Mouse (Mus musculus): ENCODE results near the gene Npffr2. TPM values are rescaled to one million over a fixed set of nuclear protein-coding genes. Genes with fewer than 3 reads are reported as not detected.
"Not testable (repeated sequence)": the region's sequence is repeated elsewhere in the genome, so short reads cannot be mapped to it uniquely, and the experiment has no call there.

Npffr2 gene
- polyA plus RNA-seq (2012; rRNA removed), result 0.59 TPM in 1 of 2 replicates, not detected in the other

GRCm38 (mm10) chr5:89526878-89527578 is at the start of gene Npffr2:
Gene Npffr2, plus strand, starts transcription at chr5:89527429.
- 8% methylated on average over 23 of the region's 23 CpGs for WGBS
- no peaks in the 10 kb centered on the region for H3K4me1 ChIP-seq (ENCODE audit: control insufficient read depth, insufficient read depth, low read length)
- H3K4me3 ChIP-seq (replicated peaks; ENCODE audit: extremely low read depth, low read depth, low read length), result no peak within 1 kb of the TSS
- DNase-seq, result peak; percentile 26
- no peak for TF ChIP-seq POLR2A (IDR thresholded peaks at IDR 0.05; ENCODE audit: borderline replicate concordance, extremely low read depth, low read depth, low read length)

- no peak for TF ChIP-seq CTCF (IDR thresholded peaks at IDR 0.05; ENCODE audit: insufficient read depth, low read length)
- Histone ChIP-seq H3K4me1 (ENCODE audit: control insufficient read depth, insufficient read depth, low read length) (no peaks in the 10 kb centered on the region), H3K4me3 (replicated peaks; ENCODE audit: extremely low read depth, low read depth, low read length) (no peak overlapping the region)
- DNase-seq, result no peak
- WGBS, result 76% methylated on average over 1 of the region's 1 CpGs
These were observed 34.7 kb upstream of the Npffr2 start for GRCm38 (mm10) chr5:89492560-89492959.

- peak; percentile 52 for DNase-seq
- WGBS, result 57% methylated on average over 6 of the region's 6 CpGs
- TF ChIP-seq POLR2A (IDR thresholded peaks at IDR 0.05; ENCODE audit: borderline replicate concordance, extremely low read depth, low read depth, low read length) (no peak), CTCF (IDR thresholded peaks at IDR 0.05; ENCODE audit: insufficient read depth, low read length) (peak; percentile 30)
These were observed 27.0 kb upstream of the Npffr2 start for GRCm38 (mm10) chr5:89500182-89500581.

GRCm38 (mm10) chr5:89518641-89519040 is 8.6 kb upstream of the Npffr2 start:
- 85% methylated on average over 4 of the region's 4 CpGs for WGBS
- TF ChIP-seq CTCF (IDR thresholded peaks at IDR 0.05; ENCODE audit: insufficient read depth, low read length), result no peak
- TF ChIP-seq POLR2A (IDR thresholded peaks at IDR 0.05; ENCODE audit: borderline replicate concordance, extremely low read depth, low read depth, low read length), result no peak
- no peak overlapping the region for H3K4me3 ChIP-seq (replicated peaks; ENCODE audit: extremely low read depth, low read depth, low read length)
- H3K4me1 ChIP-seq (ENCODE audit: control insufficient read depth, insufficient read depth, low read length), result no peaks in the 10 kb centered on the region
- DNase-seq, result no peak

More at GRCm38 (mm10) chr5:89500182-89500581, 27.0 kb upstream of the Npffr2 start:
- Histone ChIP-seq H3K4me3 (replicated peaks; ENCODE audit: extremely low read depth, low read depth, low read length) (no peak overlapping the region), H3K4me1 (ENCODE audit: control insufficient read depth, insufficient read depth, low read length) (no peaks in the 10 kb centered on the region)

- 7% methylated on average over 14 of the region's 14 CpGs for WGBS
- no peak for DNase-seq
- no peak overlapping the region for H3K4me3 ChIP-seq (replicated peaks; ENCODE audit: extremely low read depth, low read depth, low read length)
- no peak for TF ChIP-seq CTCF (IDR thresholded peaks at IDR 0.05; ENCODE audit: insufficient read depth, low read length)
- no peak for TF ChIP-seq POLR2A (IDR thresholded peaks at IDR 0.05; ENCODE audit: borderline replicate concordance, extremely low read depth, low read depth, low read length)
- no peaks in the 10 kb centered on the region for H3K4me1 ChIP-seq (ENCODE audit: control insufficient read depth, insufficient read depth, low read length)
These were observed 949 bp upstream of the Npffr2 start for GRCm38 (mm10) chr5:89526181-89526778.

GRCm38 (mm10) chr5:89528951-89529350 is 1.7 kb downstream of the Npffr2 start:
- TF ChIP-seq CTCF (IDR thresholded peaks at IDR 0.05; ENCODE audit: insufficient read depth, low read length) (no peak), POLR2A (IDR thresholded peaks at IDR 0.05; ENCODE audit: borderline replicate concordance, extremely low read depth, low read depth, low read length) (no peak)
- DNase-seq, result no peak
- no peak overlapping the region for H3K4me3 ChIP-seq (replicated peaks; ENCODE audit: extremely low read depth, low read depth, low read length)
- 44% methylated on average over 4 of the region's 4 CpGs for WGBS
- H3K4me1 ChIP-seq (ENCODE audit: control insufficient read depth, insufficient read depth, low read length), result no peaks in the 10 kb centered on the region

- no peak for TF ChIP-seq POLR2A (IDR thresholded peaks at IDR 0.05; ENCODE audit: borderline replicate concordance, extremely low read depth, low read depth, low read length)
- TF ChIP-seq CTCF (IDR thresholded peaks at IDR 0.05; ENCODE audit: insufficient read depth, low read length), result no peak
- DNase-seq, result no peak
- WGBS, result 52% methylated on average over 2 of the region's 2 CpGs
- Histone ChIP-seq H3K4me1 (ENCODE audit: control insufficient read depth, insufficient read depth, low read length) (no peaks in the 10 kb centered on the region), H3K4me3 (replicated peaks; ENCODE audit: extremely low read depth, low read depth, low read length) (no peak overlapping the region)
These were observed 2.2 kb downstream of the Npffr2 start for GRCm38 (mm10) chr5:89529391-89529790.

- H3K4me1 ChIP-seq (ENCODE audit: control insufficient read depth, insufficient read depth, low read length), result no peaks in the 10 kb centered on the region
- no peak overlapping the region for H3K4me3 ChIP-seq (replicated peaks; ENCODE audit: extremely low read depth, low read depth, low read length)
- TF ChIP-seq CTCF (IDR thresholded peaks at IDR 0.05; ENCODE audit: insufficient read depth, low read length) (no peak), POLR2A (IDR thresholded peaks at IDR 0.05; ENCODE audit: borderline replicate concordance, extremely low read depth, low read depth, low read length) (no peak)
- no peak for DNase-seq
- 87% methylated on average over 3 of the region's 3 CpGs for WGBS
These were observed 8.8 kb downstream of the Npffr2 start for GRCm38 (mm10) chr5:89536018-89536417.

- TF ChIP-seq CTCF (IDR thresholded peaks at IDR 0.05; ENCODE audit: insufficient read depth, low read length), result no peak
- no peak for TF ChIP-seq POLR2A (IDR thresholded peaks at IDR 0.05; ENCODE audit: borderline replicate concordance, extremely low read depth, low read depth, low read length)
- Histone ChIP-seq H3K4me1 (ENCODE audit: control insufficient read depth, insufficient read depth, low read length) (no peaks in the 10 kb centered on the region), H3K4me3 (replicated peaks; ENCODE audit: extremely low read depth, low read depth, low read length) (no peak overlapping the region)
- no peak for DNase-seq
- WGBS, result 69% methylated on average over 3 of the region's 3 CpGs
These were observed 15.2 kb downstream of the Npffr2 start for GRCm38 (mm10) chr5:89542472-89542871.

- DNase-seq, result peak; percentile 44
- TF ChIP-seq POLR2A (IDR thresholded peaks at IDR 0.05; ENCODE audit: borderline replicate concordance, extremely low read depth, low read depth, low read length) (no peak), CTCF (IDR thresholded peaks at IDR 0.05; ENCODE audit: insufficient read depth, low read length) (peak; percentile 32; the same call in 1 of the 2 replicates)
- Histone ChIP-seq H3K4me1 (ENCODE audit: control insufficient read depth, insufficient read depth, low read length) (no peaks in the 10 kb centered on the region), H3K4me3 (replicated peaks; ENCODE audit: extremely low read depth, low read depth, low read length) (no peak overlapping the region)
- WGBS, result 37% methylated on average over 2 of the region's 2 CpGs
These were observed 16.2 kb downstream of the Npffr2 start for GRCm38 (mm10) chr5:89543476-89543875.

- not testable (repeated sequence) for DNase-seq; H3K4me1 ChIP-seq (ENCODE audit: control insufficient read depth, insufficient read depth, low read length); H3K4me3 ChIP-seq (replicated peaks; ENCODE audit: extremely low read depth, low read depth, low read length)
- 52% methylated on average over 4 of the region's 4 CpGs for WGBS
These were observed 31.9 kb downstream of the Npffr2 start for GRCm38 (mm10) chr5:89559118-89559517.

Measured in lung, adult 2 months (tissue).